Mouse (Mus musculus): Measurements from ENCODE around the gene Mrps16. TPM values are rescaled to one million over a fixed set of nuclear protein-coding genes. Genes with fewer than 3 reads are reported as not detected.
A peak's percentile ranks its signal among the peaks of the same experiment; 100 is the strongest.

Mrps16 gene
- total and polyA plus RNA-seq, 3 experiments: 112 to 132 TPM; not detected in 1

DNA sequence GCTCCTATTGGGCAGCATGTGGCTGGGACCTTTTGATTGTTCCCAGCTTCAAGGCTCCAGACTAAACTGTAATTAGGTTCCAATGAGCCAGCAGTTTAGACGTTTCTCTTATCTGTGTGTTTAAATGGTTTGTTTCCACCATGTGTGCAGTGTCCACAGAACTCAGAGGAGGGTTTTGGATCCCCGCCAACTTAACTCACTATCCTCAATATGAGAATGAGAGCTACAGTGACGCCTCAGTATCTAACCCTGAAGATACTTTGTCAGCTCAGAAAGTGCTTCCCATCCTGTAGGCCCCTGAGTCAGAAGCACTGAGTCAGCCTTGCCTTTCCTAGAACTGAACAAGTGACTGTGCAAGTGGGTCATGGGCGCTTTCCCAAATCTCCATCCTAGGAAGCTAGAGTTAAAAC is 16.3 kb downstream of the Mrps16 start (continued):
- TF ChIP-seq MXI1 (IDR thresholded peaks at IDR 0.05; ENCODE audit: low read depth, low read length) (peak; percentile 85), SMC3 (IDR thresholded peaks at IDR 0.05; ENCODE audit: low read depth, low read length) (no peak), POLR2AphosphoS2 (IDR thresholded peaks at IDR 0.05; ENCODE audit: low read length) (no peak), MAFK (IDR thresholded peaks at IDR 0.05; ENCODE audit: borderline replicate concordance, low read depth, low read length) (no peak), NRF1 (IDR thresholded peaks at IDR 0.05; ENCODE audit: insufficient read depth, low read depth, low read length, poor library complexity, severe bottlenecking) (no peak), TCF12 (IDR thresholded peaks at IDR 0.05; ENCODE audit: low read depth, low read length) (peak; percentile 9; the same call in 1 of the 2 replicates), MAZ (IDR thresholded peaks at IDR 0.05; ENCODE audit: low read depth, low read length) (no peak), ETS1 (IDR thresholded peaks at IDR 0.05; ENCODE audit: low read depth, low read length) (peak; percentile 93), SIN3A (IDR thresholded peaks at IDR 0.05; ENCODE audit: low read length) (peak; percentile 95), RCOR1 (IDR thresholded peaks at IDR 0.05; ENCODE audit: low read depth, low read length) (0 out of 2 replicates have a peak, but pooled peaks have one; percentile 14), MYC (IDR thresholded peaks at IDR 0.05; ENCODE audit: low read depth, low read length) (peak; percentile 75; the same call in 1 of the 2 replicates), POLR2A (IDR thresholded peaks at IDR 0.05; ENCODE audit: control insufficient read depth in 1 of 2, insufficient read depth in 1 of 2, low read depth in 1 of 2, low read length in 2 of 2, poor library complexity in 1 of 2) (peak in 1 of 2 experiments; percentile 18; a peak in 1 of 4 replicates), GABPA (IDR thresholded peaks at IDR 0.05; ENCODE audit: low read depth, low read length) (no peak), UBTF (IDR thresholded peaks at IDR 0.05; ENCODE audit: borderline replicate concordance, insufficient read depth, low read depth, low read length) (no peak), GATA1 (IDR thresholded peaks at IDR 0.05; ENCODE audit: low read depth, low read length) (peak; percentile 85), ELF1 (IDR thresholded peaks at IDR 0.05; ENCODE audit: low read depth, low read length) (no peak), TBP (IDR thresholded peaks at IDR 0.05; ENCODE audit: low read depth, low read length) (peak; percentile 71), ZC3H11A (IDR thresholded peaks at IDR 0.05; ENCODE audit: low read depth, low read length) (no peak), MAX (IDR thresholded peaks at IDR 0.05; ENCODE audit: low read length) (peak; percentile 85)

- H3K36me3 ChIP-seq (ENCODE audit: control insufficient read depth in 1 of 2, insufficient read depth in 2 of 2, low read length in 2 of 2): peaks cover 0 to 19% of the 10 kb centered on the region in 2 experiments; a peak in 2 of 4 replicates
- H3K79me2 ChIP-seq (ENCODE audit: control insufficient read depth, insufficient read depth, low read length, poor library complexity): no peaks in the 10 kb centered on the region
- H3K9ac ChIP-seq (ENCODE audit: control insufficient read depth, low read depth, low read length, poor library complexity, severe bottlenecking): no peak overlapping the region
- DNase-seq (ENCODE audit: low read depth, low spot score): peak; percentile 62
- no peaks in the 10 kb centered on the region for H3K9me3 ChIP-seq (replicated peaks; ENCODE audit: insufficient read depth, low read length)
- no peak for TF ChIP-seq RCOR1 (IDR thresholded peaks at IDR 0.05; ENCODE audit: low read depth, low read length)
- TF ChIP-seq SIN3A (IDR thresholded peaks at IDR 0.05; ENCODE audit: low read length): peak; percentile 38; the same call in 1 of the 2 replicates
- no peak for TF ChIP-seq CHD1 (IDR thresholded peaks at IDR 0.05; ENCODE audit: low read depth, low read length)
- no peak for TF ChIP-seq ZC3H11A (IDR thresholded peaks at IDR 0.05; ENCODE audit: low read depth, low read length)
- no peak for TF ChIP-seq TAL1 (IDR thresholded peaks at IDR 0.05; ENCODE audit: low read length)
- peak; percentile 78; the same call in 1 of the 2 replicates for TF ChIP-seq BHLHE40 (IDR thresholded peaks at IDR 0.05; ENCODE audit: borderline replicate concordance, low read depth, low read length)
- TF ChIP-seq MYC (IDR thresholded peaks at IDR 0.05; ENCODE audit: low read depth, low read length): 0 out of 2 replicates have a peak, but pooled peaks have one; percentile 40
- peak in 1 of 2 experiments; percentile 56; a peak in 3 of 4 replicates for TF ChIP-seq EP300 (IDR thresholded peaks at IDR 0.05; ENCODE audit: low read depth in 1 of 2, low read length in 2 of 2)
- no peak for TF ChIP-seq POLR2AphosphoS5 (IDR thresholded peaks at IDR 0.05; ENCODE audit: borderline replicate concordance, low read depth, low read length)
- peak; percentile 41 to 56; a peak in 3 of 4 replicates for TF ChIP-seq USF2 (IDR thresholded peaks at IDR 0.05; ENCODE audit: borderline replicate concordance in 1 of 2, insufficient read depth in 1 of 2, low read depth in 1 of 2, low read length in 2 of 2)
- TF ChIP-seq ZMIZ1 (IDR thresholded peaks at IDR 0.05; ENCODE audit: low read depth, low read length): no peak
- TF ChIP-seq NELFE (IDR thresholded peaks at IDR 0.05; ENCODE audit: low read depth, low read length): no peak
- TF ChIP-seq ZNF384 (IDR thresholded peaks at IDR 0.05; ENCODE audit: low read depth, low read length): peak; percentile 85
- TF ChIP-seq NRF1 (IDR thresholded peaks at IDR 0.05; ENCODE audit: insufficient read depth, low read depth, low read length, poor library complexity, severe bottlenecking): no peak
- TF ChIP-seq GATA1 (IDR thresholded peaks at IDR 0.05; ENCODE audit: low read depth, low read length): peak; percentile 68
- no peak for TF ChIP-seq UBTF (IDR thresholded peaks at IDR 0.05; ENCODE audit: borderline replicate concordance, insufficient read depth, low read depth, low read length)
- TF ChIP-seq ETS1 (IDR thresholded peaks at IDR 0.05; ENCODE audit: low read depth, low read length): peak; percentile 93
- TF ChIP-seq TCF12 (IDR thresholded peaks at IDR 0.05; ENCODE audit: low read depth, low read length): no peak
- TF ChIP-seq HCFC1 (IDR thresholded peaks at IDR 0.05; ENCODE audit: low read depth, low read length): no peak
- no peak for TF ChIP-seq POLR2A (IDR thresholded peaks at IDR 0.05; ENCODE audit: control insufficient read depth in 1 of 2, insufficient read depth in 1 of 2, low read depth in 1 of 2, low read length in 2 of 2, poor library complexity in 1 of 2)
- peak; percentile 90 for TF ChIP-seq USF1 (IDR thresholded peaks at IDR 0.05; ENCODE audit: low read depth, low read length)
- peaks cover 8 to 10% of the 10 kb centered on the region in 2 experiments for H3K4me1 ChIP-seq (ENCODE audit: control insufficient read depth in 1 of 2, insufficient read depth in 2 of 2, low read length in 2 of 2)
- no peak overlapping the region for H3K27ac ChIP-seq (ENCODE audit: control insufficient read depth, low read depth, low read length)
- H3K27me3 ChIP-seq (ENCODE audit: control insufficient read depth in 1 of 2, insufficient read depth in 2 of 2, low read length in 2 of 2): no peaks in the 10 kb centered on the region
- no peak overlapping the region for H3K4me3 ChIP-seq (ENCODE audit: control insufficient read depth in 1 of 2, insufficient read depth in 1 of 2, low read depth in 2 of 2, low read length in 2 of 2)
Observed at GRCm38 (mm10) chr14:20371854-20372253, 21.6 kb downstream of the Mrps16 start.

Data from MEL (cell line).